ENCODE assay signal across 8 mouse cellular contexts in the genomic region with DNA sequence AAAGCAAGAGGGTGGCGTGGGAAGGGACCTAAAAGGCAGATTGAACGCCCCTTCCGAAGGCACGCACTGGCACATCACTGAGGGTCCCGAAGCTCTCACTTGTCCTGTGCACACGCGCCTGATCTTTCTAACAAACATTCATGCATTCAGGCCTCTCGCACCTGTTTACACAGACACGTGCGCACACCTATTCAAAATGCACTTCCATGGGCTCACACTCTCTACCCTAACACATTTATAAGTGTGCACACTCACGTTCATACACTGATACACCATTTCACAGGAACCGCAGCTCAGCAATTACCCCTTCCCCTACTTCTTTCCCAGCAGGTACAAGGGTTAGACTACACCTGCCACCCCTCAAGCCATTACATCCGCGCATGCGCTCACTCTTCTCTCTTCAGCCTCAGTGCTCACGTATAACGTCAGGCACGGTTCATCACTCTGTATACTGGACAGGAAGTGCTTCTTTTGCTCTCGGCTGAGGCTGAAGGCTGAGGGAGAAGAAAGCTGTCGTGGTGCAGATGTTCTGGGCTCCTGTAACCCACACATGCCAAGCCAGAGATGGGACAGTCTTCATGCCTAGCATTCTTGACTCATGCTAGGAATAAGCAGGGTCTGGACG. TPM values are rescaled to one million over a fixed set of nuclear protein-coding genes. Genes with fewer than 3 reads are reported as not detected.
A peak's percentile ranks its signal among the peaks of the same experiment; 100 is the strongest.
DNase-seq lines count a peak whose midpoint lies in the region; ATAC-seq and TF ChIP-seq lines count a peak whose summit lies in the region.

No protein-coding gene starts in this region.

- no peaks in the 10 kb centered on the region for H3K9me3 ChIP-seq in embryonic facial prominence, embryonic 10.5 days
- no peaks in the 10 kb centered on the region for H3K9me3 ChIP-seq in hindbrain, postnatal 0 days (ENCODE audit: low read length)
- H3K9me3 ChIP-seq in liver, embryonic 14.5 days (ENCODE audit: control insufficient read depth, low read length) = no peaks in the 10 kb centered on the region

- no peak for ATAC-seq in hindbrain, postnatal 0 days
- no peak for ATAC-seq in liver, embryonic 14.5 days (ENCODE audit: insufficient read depth)
- no peak for ATAC-seq in megakaryocyte progenitor cell, adult 5-6 weeks (replicated peaks; ENCODE audit: poor library complexity)

- peak overlapping the region; percentile 83 for H3K9ac ChIP-seq in hindbrain, postnatal 0 days (replicated peaks; ENCODE audit: low read length)
- H3K9ac ChIP-seq in liver, embryonic 14.5 days (replicated peaks) = no peak overlapping the region

- 10% methylated on average over 21 of the region's 21 CpGs for WGBS in embryonic facial prominence, embryonic 10.5 days
- 9% methylated on average over 21 of the region's 21 CpGs for WGBS in hindbrain, postnatal 0 days
- 10% methylated on average over 21 of the region's 21 CpGs for WGBS in liver, embryonic 14.5 days (ENCODE audit: insufficient replicate concordance)

- peak overlapping the region; percentile 91 for H3K27ac ChIP-seq in embryonic facial prominence, embryonic 10.5 days (replicated peaks)
- peak overlapping the region; percentile 79; the same call in 1 of the 2 replicates for H3K27ac ChIP-seq in hindbrain, postnatal 0 days
- no peak overlapping the region for H3K27ac ChIP-seq in liver, embryonic 14.5 days

- H3K27me3 ChIP-seq in embryonic facial prominence, embryonic 10.5 days (replicated peaks; ENCODE audit: low read depth, poor library complexity, severe bottlenecking) = peaks cover 17% of the 10 kb centered on the region; the same call in 1 of the 2 replicates
- peaks cover 3% of the 10 kb centered on the region; the same call in 1 of the 2 replicates for H3K27me3 ChIP-seq in hindbrain, postnatal 0 days (ENCODE audit: insufficient read depth, low read length)
- H3K27me3 ChIP-seq in liver, embryonic 14.5 days (ENCODE audit: control insufficient read depth, insufficient read depth, low read length) = peaks cover 67% of the 10 kb centered on the region

- H3K36me3 ChIP-seq in embryonic facial prominence, embryonic 10.5 days (replicated peaks) = peaks cover 5% of the 10 kb centered on the region; the same call in 1 of the 2 replicates
- H3K36me3 ChIP-seq in hindbrain, postnatal 0 days (ENCODE audit: insufficient read depth, low read length) = no peaks in the 10 kb centered on the region
- H3K36me3 ChIP-seq in liver, embryonic 14.5 days (replicated peaks; ENCODE audit: control insufficient read depth, insufficient read depth, low read depth) = peaks cover under 1% of the 10 kb centered on the region; the same call in 1 of the 2 replicates

- peaks cover 96% of the 10 kb centered on the region for H3K4me1 ChIP-seq in embryonic facial prominence, embryonic 10.5 days
- peaks cover 26% of the 10 kb centered on the region for H3K4me1 ChIP-seq in hindbrain, postnatal 0 days (ENCODE audit: insufficient read depth, low read length)
- H3K4me1 ChIP-seq in liver, embryonic 14.5 days (replicated peaks; ENCODE audit: control insufficient read depth in 2 of 2, insufficient read depth in 2 of 2, low read length in 1 of 2) = peaks cover 15 to 28% of the 10 kb centered on the region in 2 experiments

- TF ChIP-seq CTCF in hindbrain, postnatal 0 days (IDR thresholded peaks at IDR 0.05; ENCODE audit: low read depth) = no peak
- no peak for TF ChIP-seq CTCF in liver, embryonic 14.5 days (IDR thresholded peaks at IDR 0.05; ENCODE audit: low read depth)

- H3K4me2 ChIP-seq in hindbrain, postnatal 0 days (ENCODE audit: low read depth, low read length) = peak overlapping the region; percentile 97
- peak overlapping the region; percentile 62 for H3K4me2 ChIP-seq in liver, embryonic 14.5 days (ENCODE audit: low read depth)

- no peak for TF ChIP-seq EP300 in liver, embryonic 14.5 days (IDR thresholded peaks at IDR 0.05; ENCODE audit: low read depth)

- DNase-seq in thymus, postnatal 25 days = peak; percentile 15
- no peak for DNase-seq in thymus, adult 18-20 months
- DNase-seq in embryonic facial prominence, embryonic 10.5 days (ENCODE audit: low spot score) = peak; percentile 38
- DNase-seq in hindbrain, postnatal 0 days (ENCODE audit: low spot score) = no peak
- DNase-seq in liver, embryonic 14.5 days (ENCODE audit: low read depth in 3 of 3, low spot score in 3 of 3) = no peak
- DNase-seq in retina, postnatal 1 day = peak; percentile 64
- no peak for DNase-seq in right cerebral cortex, postnatal 25 days

- peak overlapping the region; percentile 91 for H3K4me3 ChIP-seq in embryonic facial prominence, embryonic 10.5 days
- peak overlapping the region; percentile 70 for H3K4me3 ChIP-seq in hindbrain, postnatal 0 days (ENCODE audit: low read length)
- peak overlapping the region; percentile 3 to 59; a peak in 3 of 4 replicates for H3K4me3 ChIP-seq in liver, embryonic 14.5 days (ENCODE audit: insufficient read depth in 1 of 2, low read depth in 2 of 2, low read length in 2 of 2)

RNA-seq across cellular contexts. Expression of a gene that starts 0.6 kb away (rescaled TPM):
- 32.2 and 33.1 TPM in 2 replicates for polyA plus RNA-seq in embryonic facial prominence, embryonic 10.5 days (2016; fragmentation: Nextera tagmentation; extraction: Ambion mirVana)
- 65.4 and 97.4 TPM in 2 replicates for total RNA-seq in hindbrain, postnatal 0 days (2014; rRNA removed)
- polyA plus RNA-seq in hindbrain, postnatal 0 days (2015; fragmentation: Nextera tagmentation; extraction: Ambion mirVana) = 22.8 and 22.9 TPM in 2 replicates
- 5.8 and 6.2 TPM in 2 replicates for polyA plus RNA-seq in liver, embryonic 14.5 days (2012; rRNA removed)
- polyA plus RNA-seq in liver, embryonic 14.5 days (2014; fragmentation: Nextera tagmentation; extraction: Ambion mirVana) = 3.0 and 4.4 TPM in 2 replicates
- total RNA-seq in megakaryocyte progenitor cell, adult 5-6 weeks (2015) = 0.22 TPM in 1 of 2 replicates, not detected in the other
- 0.25 and 2.9 TPM in 2 replicates for total RNA-seq in megakaryocyte progenitor cell, adult 5-6 weeks (2017)

RNA-seq across cellular contexts. Expression of a gene that starts 3.6 kb away (rescaled TPM):
- 31.3 and 33.2 TPM in 2 replicates for polyA plus RNA-seq in embryonic facial prominence, embryonic 10.5 days (2016; fragmentation: Nextera tagmentation; extraction: Ambion mirVana)
- total RNA-seq in hindbrain, postnatal 0 days (2014; rRNA removed) = 24.5 and 30.0 TPM in 2 replicates
- 27.7 TPM in 2 replicates for polyA plus RNA-seq in hindbrain, postnatal 0 days (2015; fragmentation: Nextera tagmentation; extraction: Ambion mirVana)
- 8.1 and 9.9 TPM in 2 replicates for polyA plus RNA-seq in liver, embryonic 14.5 days (2012; rRNA removed)
- 17.0 and 18.1 TPM in 2 replicates for polyA plus RNA-seq in liver, embryonic 14.5 days (2014; fragmentation: Nextera tagmentation; extraction: Ambion mirVana)
- total RNA-seq in megakaryocyte progenitor cell, adult 5-6 weeks (2015) = 5.4 and 7.1 TPM in 2 replicates
- total RNA-seq in megakaryocyte progenitor cell, adult 5-6 weeks (2017) = 5.3 and 7.8 TPM in 2 replicates

RNA-seq across cellular contexts. Expression of a gene that starts 17.5 kb away (rescaled TPM):
- polyA plus RNA-seq in embryonic facial prominence, embryonic 10.5 days (2016; fragmentation: Nextera tagmentation; extraction: Ambion mirVana) = 102 and 106 TPM in 2 replicates
- total RNA-seq in hindbrain, postnatal 0 days (2014; rRNA removed) = 18.1 and 21.7 TPM in 2 replicates
- 52.6 and 61.3 TPM in 2 replicates for polyA plus RNA-seq in hindbrain, postnatal 0 days (2015; fragmentation: Nextera tagmentation; extraction: Ambion mirVana)
- polyA plus RNA-seq in liver, embryonic 14.5 days (2012; rRNA removed) = 56.8 and 67.9 TPM in 2 replicates
- 93.1 and 111 TPM in 2 replicates for polyA plus RNA-seq in liver, embryonic 14.5 days (2014; fragmentation: Nextera tagmentation; extraction: Ambion mirVana)
- total RNA-seq in megakaryocyte progenitor cell, adult 5-6 weeks (2015) = 56.5 and 60.4 TPM in 2 replicates
- 70.3 and 82.6 TPM in 2 replicates for total RNA-seq in megakaryocyte progenitor cell, adult 5-6 weeks (2017)

RNA-seq across cellular contexts. Expression of a gene that starts 22.6 kb away (rescaled TPM):
- 0.05 TPM in 1 of 2 replicates, not detected in the other for polyA plus RNA-seq in embryonic facial prominence, embryonic 10.5 days (2016; fragmentation: Nextera tagmentation; extraction: Ambion mirVana)
- not detected in 2 replicates for total RNA-seq in hindbrain, postnatal 0 days (2014; rRNA removed)
- not detected in 2 replicates for polyA plus RNA-seq in hindbrain, postnatal 0 days (2015; fragmentation: Nextera tagmentation; extraction: Ambion mirVana)
- polyA plus RNA-seq in liver, embryonic 14.5 days (2012; rRNA removed) = 0.11 and 0.16 TPM in 2 replicates
- 0.08 and 0.18 TPM in 2 replicates for polyA plus RNA-seq in liver, embryonic 14.5 days (2014; fragmentation: Nextera tagmentation; extraction: Ambion mirVana)
- 0.07 TPM in 1 of 2 replicates, not detected in the other for total RNA-seq in megakaryocyte progenitor cell, adult 5-6 weeks (2015)
- total RNA-seq in megakaryocyte progenitor cell, adult 5-6 weeks (2017) = 0.30 TPM in 1 of 2 replicates, not detected in the other

RNA-seq across cellular contexts. Expression of a gene that starts 44.8 kb away (rescaled TPM):
- 45.9 and 47.8 TPM in 2 replicates for polyA plus RNA-seq in embryonic facial prominence, embryonic 10.5 days (2016; fragmentation: Nextera tagmentation; extraction: Ambion mirVana)
- total RNA-seq in hindbrain, postnatal 0 days (2014; rRNA removed) = 38.4 and 53.0 TPM in 2 replicates
- polyA plus RNA-seq in hindbrain, postnatal 0 days (2015; fragmentation: Nextera tagmentation; extraction: Ambion mirVana) = 39.2 and 39.8 TPM in 2 replicates
- 36.8 and 44.5 TPM in 2 replicates for polyA plus RNA-seq in liver, embryonic 14.5 days (2012; rRNA removed)
- polyA plus RNA-seq in liver, embryonic 14.5 days (2014; fragmentation: Nextera tagmentation; extraction: Ambion mirVana) = 16.5 and 16.8 TPM in 2 replicates
- 15.1 and 16.2 TPM in 2 replicates for total RNA-seq in megakaryocyte progenitor cell, adult 5-6 weeks (2015)
- total RNA-seq in megakaryocyte progenitor cell, adult 5-6 weeks (2017) = 14.4 and 17.2 TPM in 2 replicates

Comparison
In these comparisons a context has a peak if more than half of its experiments do, and no peak if none do; other contexts are left out.
1. DNase-seq: peak in thymus, postnatal 25 days (single experiment), embryonic facial prominence, embryonic 10.5 days (single experiment) and retina, postnatal 1 day (single experiment); none in thymus, adult 18-20 months (0 of 2), hindbrain, postnatal 0 days (single experiment), liver, embryonic 14.5 days (0 of 3) and right cerebral cortex, postnatal 25 days (single experiment).
2. H3K4me3 ChIP-seq: peak in every context shown above with its lines; median percentile 91 in embryonic facial prominence, embryonic 10.5 days; 70 in hindbrain, postnatal 0 days; 31 in liver, embryonic 14.5 days.